ENCODE assay signal across 7 mouse cellular contexts in genomic region chr12:81332875-81333421, GRCm38 (mm10). TPM values are rescaled to one million over a fixed set of nuclear protein-coding genes. Genes with fewer than 3 reads are reported as not detected.
DNase-seq lines count a peak whose midpoint lies in the region; ATAC-seq and TF ChIP-seq lines count a peak whose summit lies in the region.

TSS of gene Slc8a3 (minus strand) at chr12:81333180.

- WGBS in forebrain, postnatal 0 days = 3% methylated on average over 47 of the region's 47 CpGs
- under 1% methylated on average over 46 of the region's 47 CpGs for WGBS in hindbrain, embryonic 14.5 days
- WGBS in limb, embryonic 12.5 days = under 1% methylated on average over 44 of the region's 47 CpGs

- peak within 1 kb of the TSS; percentile 90 for H3K4me2 ChIP-seq in forebrain, postnatal 0 days (ENCODE audit: low read depth)
- H3K4me2 ChIP-seq in hindbrain, embryonic 14.5 days (replicated peaks) = peak within 1 kb of the TSS; percentile 95
- peak within 1 kb of the TSS; percentile 98 for H3K4me2 ChIP-seq in limb, embryonic 12.5 days

- H3K4me3 ChIP-seq in forebrain, postnatal 0 days (ENCODE audit: low read depth, low read length) = peak within 1 kb of the TSS; percentile 64
- peak within 1 kb of the TSS; percentile 82 for H3K4me3 ChIP-seq in hindbrain, embryonic 14.5 days (replicated peaks; ENCODE audit: low read length)
- peak within 1 kb of the TSS; percentile 63 for H3K4me3 ChIP-seq in limb, embryonic 12.5 days (replicated peaks)

- peak within 1 kb of the TSS; percentile 75 for H3K9ac ChIP-seq in forebrain, postnatal 0 days
- peak within 1 kb of the TSS; percentile 94 for H3K9ac ChIP-seq in hindbrain, embryonic 14.5 days
- H3K9ac ChIP-seq in limb, embryonic 12.5 days (replicated peaks) = peak within 1 kb of the TSS; percentile 71

- no peak for TF ChIP-seq CTCF in forebrain, postnatal 0 days (IDR thresholded peaks at IDR 0.05; ENCODE audit: low read depth)

- H3K9me3 ChIP-seq in forebrain, postnatal 0 days (ENCODE audit: low read length) = no peaks in the 10 kb centered on the region
- no peaks in the 10 kb centered on the region for H3K9me3 ChIP-seq in hindbrain, embryonic 14.5 days (ENCODE audit: control insufficient read depth, low read length)
- no peaks in the 10 kb centered on the region for H3K9me3 ChIP-seq in limb, embryonic 12.5 days

- H3K27me3 ChIP-seq in forebrain, postnatal 0 days (ENCODE audit: insufficient read depth, low read length) = 0 out of 2 replicates have a peak, but pooled peaks cover 4% of the 10 kb centered on the region
- no peaks in the 10 kb centered on the region; the same call in 1 of the 2 replicates for H3K27me3 ChIP-seq in hindbrain, embryonic 14.5 days (ENCODE audit: control insufficient read depth, insufficient read depth, low read length)
- H3K27me3 ChIP-seq in limb, embryonic 12.5 days = peaks cover 45% of the 10 kb centered on the region

- peak; percentile 84 for ATAC-seq in forebrain, postnatal 0 days
- ATAC-seq in hindbrain, embryonic 14.5 days (ENCODE audit: low FRiP score) = peak; percentile 76
- 0 out of 2 replicates have a peak, but pooled peaks have one; percentile 28 for ATAC-seq in limb, embryonic 12.5 days (ENCODE audit: insufficient number of reproducible peaks, insufficient read depth, low FRiP score, low TSS enrichment, low read depth)

- no peaks in the 10 kb centered on the region for H3K36me3 ChIP-seq in forebrain, postnatal 0 days (ENCODE audit: insufficient read depth)
- H3K36me3 ChIP-seq in hindbrain, embryonic 14.5 days (replicated peaks; ENCODE audit: control insufficient read depth, insufficient read depth) = no peaks in the 10 kb centered on the region
- H3K36me3 ChIP-seq in limb, embryonic 12.5 days = no peaks in the 10 kb centered on the region

- peak; percentile 57 for DNase-seq in adrenal gland, adult 2 months
- peak; percentile 79 to 84 for DNase-seq in cerebellum, adult 18-20 months
- peak; percentile 85 for DNase-seq in forebrain, postnatal 0 days
- DNase-seq in hindbrain, embryonic 14.5 days (ENCODE audit: low spot score) = peak; percentile 68
- DNase-seq in neural tube, embryonic 10.5 days (ENCODE audit: extremely low spot score, low spot score) = peak; percentile 73
- DNase-seq in thymus, postnatal 0 days (ENCODE audit: low spot score) = no peak

- peak within 1 kb of the TSS; percentile 82 for H3K27ac ChIP-seq in forebrain, postnatal 0 days (ENCODE audit: low read depth, low read length)
- H3K27ac ChIP-seq in hindbrain, embryonic 14.5 days = peak within 1 kb of the TSS; percentile 94
- H3K27ac ChIP-seq in limb, embryonic 12.5 days = no peak within 1 kb of the TSS

- no peaks in the 10 kb centered on the region for H3K4me1 ChIP-seq in forebrain, postnatal 0 days (ENCODE audit: insufficient read depth)
- H3K4me1 ChIP-seq in hindbrain, embryonic 14.5 days (replicated peaks; ENCODE audit: control insufficient read depth, insufficient read depth, low read length) = peaks cover 11% of the 10 kb centered on the region; the same call in 1 of the 2 replicates
- peaks cover 13% of the 10 kb centered on the region; the same call in 1 of the 2 replicates for H3K4me1 ChIP-seq in limb, embryonic 12.5 days (replicated peaks)

RNA-seq across cellular contexts. Expression of gene Slc8a3, which starts in this region (rescaled TPM):
- 1 to 10 TPM in 1 of 2 experiments, under 1 TPM in 1; 0.52 to 1.8 TPM for total RNA-seq in adrenal gland, adult 2 months (2021)
- 0.41 and 0.42 TPM in 2 replicates for polyA plus RNA-seq in adrenal gland, adult 2 months (2012; rRNA removed)
- total RNA-seq in forebrain, postnatal 0 days (2014; rRNA removed) = 27.9 and 38.7 TPM in 2 replicates
- 5.7 and 10.5 TPM in 2 replicates for polyA plus RNA-seq in forebrain, postnatal 0 days (2015; fragmentation: Nextera tagmentation; extraction: Ambion mirVana)
- 12.1 and 13.9 TPM in 2 replicates for polyA plus RNA-seq in hindbrain, embryonic 14.5 days (2014; fragmentation: Nextera tagmentation; extraction: Ambion mirVana)
- polyA plus RNA-seq in limb, embryonic 12.5 days (2016; fragmentation: Nextera tagmentation; extraction: Ambion mirVana) = 0.50 and 0.99 TPM in 2 replicates
- polyA plus RNA-seq in thymus, postnatal 0 days (2015; fragmentation: Nextera tagmentation; extraction: Ambion mirVana) = 0.03 TPM in 1 of 2 replicates, not detected in the other

Comparison
In these comparisons a context has a peak if more than half of its experiments do, and no peak if none do; other contexts are left out.
1. RNA of gene Slc8a3 (total RNA-seq): 27.9 to 38.7 TPM in forebrain, postnatal 0 days; 0.52 to 1.8 TPM in adrenal gland, adult 2 months; every median in the first group is over 10 times any median in the second.
2. Peak in ATAC-seq, H3K4me3 ChIP-seq, H3K9ac ChIP-seq and H3K4me2 ChIP-seq in limb, embryonic 12.5 days; RNA of the gene not detected or under 1 TPM.
3. ATAC-seq: peak in every context shown above with its lines; median percentile 84 in forebrain, postnatal 0 days; 76 in hindbrain, embryonic 14.5 days; 28 in limb, embryonic 12.5 days.
4. Peak in every context shown above with its lines, with median percentiles within 50 percentile points of each other: H3K4me2 ChIP-seq, H3K4me3 ChIP-seq and H3K9ac ChIP-seq.